Mouse (Mus musculus) naive thymus-derived CD4-positive, alpha-beta T cell, adult 2 months (primary cell): ENCODE data around the gene Btbd35f8.
"Not testable (repeated sequence)": the region's sequence is repeated elsewhere in the genome, so short reads cannot be mapped to it uniquely, and the experiment has no call there.

Source experiments
- DNase-seq: peaks from one replicate; pipeline ENCODE4 v3.0.0-alpha.2; 2011; ENCODE audit warnings: low read depth

The Btbd35f8 gene

DNA sequence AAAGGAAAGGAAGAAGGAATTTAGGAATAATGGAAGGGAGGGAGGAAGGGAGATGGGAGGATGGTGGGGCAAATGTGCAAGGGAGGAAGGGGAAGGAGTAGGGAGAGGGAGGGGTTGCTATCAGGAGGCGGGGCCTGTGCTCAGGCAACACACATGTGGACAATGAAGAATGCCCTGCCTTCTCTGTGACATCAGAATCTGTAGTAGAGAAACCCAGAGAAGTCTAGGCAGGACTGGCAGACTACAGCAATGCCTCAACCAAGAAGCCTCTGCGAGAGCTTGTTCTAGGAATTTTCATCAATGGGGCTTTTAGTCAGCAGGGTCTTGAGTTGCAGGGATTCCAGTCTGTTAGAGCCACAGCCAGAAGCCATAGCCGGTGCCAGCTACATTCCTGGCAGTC is at the start of gene Btbd35f8:
Btbd35f8 (plus strand) TSS at position 301 of the 400 bp plus-strand sequence.
- not testable (repeated sequence) for DNase-seq
